Mouse (Mus musculus) MEL (cell line): ENCODE measurements around the gene Sparc. TPM values are rescaled to one million over a fixed set of nuclear protein-coding genes. Genes with fewer than 3 reads are reported as not detected.
A peak's percentile ranks its signal among the peaks of the same experiment; 100 is the strongest.

Experiments used
- DNase-seq: peaks from one replicate; pipeline ENCODE4 v3.0.0; 2011; ENCODE audit warnings: low read depth, low spot score
- H3K27ac ChIP-seq: 2 replicates; pipeline ENCODE4 v1.5.1; 2012; ENCODE audit warnings: low read depth, mild to moderate bottlenecking, control low read depth, low read length, moderate library complexity; ENCODE audit not compliant: control insufficient read depth
- H3K27me3 ChIP-seq, 2 experiments: fragments of 150-350 bp in 1 of 2; sonication (generic) in 1 of 2; 2 replicates each; pipeline ENCODE4 v1.6.1; 2012; ENCODE audit warnings: low read length in 2 of 2, mild to moderate bottlenecking in 2 of 2, improper control_type of control experiment in 1 of 2, moderate library complexity in 1 of 2; ENCODE audit not compliant: insufficient read depth in 2 of 2, control insufficient read depth in 1 of 2
- H3K36me3 ChIP-seq, 2 experiments: 2 replicates each; pipeline ENCODE4 v1.6.1; 2012 to 2014; ENCODE audit warnings: low read length in 2 of 2, improper control_type of control experiment in 1 of 2, inconsistent platforms in 1 of 2, mild to moderate bottlenecking in 1 of 2; ENCODE audit not compliant: insufficient read depth in 2 of 2, control insufficient read depth in 1 of 2
- H3K4me1 ChIP-seq, 2 experiments: fragments of 150-350 bp in 1 of 2; sonication (generic) in 1 of 2; 2 replicates each; pipeline ENCODE4 v1.6.1; 2012; ENCODE audit warnings: low read length in 2 of 2, improper control_type of control experiment in 1 of 2, mild to moderate bottlenecking in 1 of 2; ENCODE audit not compliant: insufficient read depth in 2 of 2, control insufficient read depth in 1 of 2
- H3K4me3 ChIP-seq, 2 experiments: fragments of 150-350 bp in 1 of 2; sonication (generic) in 1 of 2; 2 replicates each; pipeline ENCODE4 v1.5.1; 2012; ENCODE audit warnings: low read depth in 2 of 2, low read length in 2 of 2, mild to moderate bottlenecking in 2 of 2, moderate library complexity in 2 of 2, control low read depth in 1 of 2, improper control_type of control experiment in 1 of 2; ENCODE audit not compliant: control insufficient read depth in 1 of 2, insufficient read depth in 1 of 2
- H3K79me2 ChIP-seq: 2 replicates; pipeline ENCODE4 v1.6.1; 2012; ENCODE audit warnings: mild to moderate bottlenecking, low read length, moderate library complexity; ENCODE audit not compliant: control insufficient read depth, poor library complexity, insufficient read depth
- H3K9ac ChIP-seq: 2 replicates; pipeline ENCODE4 v1.6.1; 2012; ENCODE audit warnings: low read depth, mild to moderate bottlenecking, control low read depth, low read length, moderate library complexity; ENCODE audit not compliant: control insufficient read depth, poor library complexity, severe bottlenecking
- H3K9me3 ChIP-seq: fragments of 150-350 bp; sonication (generic); replicated peaks from 2 replicates; pipeline ENCODE4 v1.6.1; 2012; ENCODE audit warnings: mild to moderate bottlenecking, low read length, improper control_type of control experiment, moderate library complexity; ENCODE audit not compliant: insufficient read depth
- BHLHE40 ChIP-seq: IDR thresholded peaks from 2 replicates; pipeline ENCODE4 v1.6.1; 2012; ENCODE audit warnings: low read depth, mild to moderate bottlenecking, inconsistent platforms, low read length, improper control_type of control experiment, borderline replicate concordance
- CHD2 ChIP-seq: IDR thresholded peaks from 2 replicates; pipeline ENCODE4 v1.6.1; 2011; ENCODE audit warnings: low read length, improper control_type of control experiment
- CTCF ChIP-seq, 3 experiments: IDR thresholded peaks in 2 of 3; conservative IDR thresholded peaks in 1 of 3; 2 replicates each; pipeline ENCODE4 v1.5.1; 2011 to 2012; ENCODE audit warnings: low read length in 3 of 3, low read depth in 2 of 3, mild to moderate bottlenecking in 2 of 3, improper control_type of control experiment in 1 of 3, inconsistent platforms in 1 of 3, mixed read lengths in 1 of 3, moderate library complexity in 1 of 3; ENCODE audit not compliant: control insufficient read depth in 1 of 3, insufficient read depth in 1 of 3, poor library complexity in 1 of 3, severe bottlenecking in 1 of 3
- E2F4 ChIP-seq: IDR thresholded peaks from 2 replicates; pipeline ENCODE4 v1.6.1; 2011; ENCODE audit warnings: low read depth, low read length, improper control_type of control experiment, borderline replicate concordance
- ELF1 ChIP-seq: IDR thresholded peaks from 2 replicates; pipeline ENCODE4 v1.6.1; 2014; ENCODE audit warnings: low read depth, mild to moderate bottlenecking, inconsistent platforms, low read length, improper control_type of control experiment, moderate library complexity
- ETS1 ChIP-seq: IDR thresholded peaks from 2 replicates; pipeline ENCODE4 v1.6.1; 2012; ENCODE audit warnings: low read depth, mild to moderate bottlenecking, inconsistent platforms, low read length, improper control_type of control experiment, moderate library complexity
- GABPA ChIP-seq: IDR thresholded peaks from 2 replicates; pipeline ENCODE4 v1.6.1; 2012; ENCODE audit warnings: low read depth, mild to moderate bottlenecking, inconsistent platforms, low read length, improper control_type of control experiment, moderate library complexity
- GATA1 ChIP-seq: IDR thresholded peaks from 2 replicates; pipeline ENCODE4 v1.6.1; 2011; ENCODE audit warnings: low read depth, low read length, improper control_type of control experiment
- HCFC1 ChIP-seq: IDR thresholded peaks from 2 replicates; pipeline ENCODE4 v1.6.1; 2012; ENCODE audit warnings: low read depth, mild to moderate bottlenecking, inconsistent platforms, low read length, improper control_type of control experiment, moderate library complexity
- JUND ChIP-seq: IDR thresholded peaks from 2 replicates; pipeline ENCODE4 v1.6.1; 2011; ENCODE audit warnings: low read depth, mild to moderate bottlenecking, improper control_type of control experiment, low read length
- KAT2A ChIP-seq: conservative IDR thresholded peaks from 2 replicates; pipeline ENCODE4 v1.6.1; 2012; ENCODE audit warnings: low read depth, low read length, improper control_type of control experiment, inconsistent platforms
- MAZ ChIP-seq: IDR thresholded peaks from 2 replicates; pipeline ENCODE4 v1.6.1; 2012; ENCODE audit warnings: low read depth, mild to moderate bottlenecking, inconsistent platforms, low read length, improper control_type of control experiment
- MEF2A ChIP-seq: IDR thresholded peaks from 2 replicates; pipeline ENCODE4 v1.6.1; 2014; ENCODE audit warnings: low read depth, mild to moderate bottlenecking, inconsistent platforms, low read length, improper control_type of control experiment; ENCODE audit not compliant: poor library complexity, insufficient replicate concordance, severe bottlenecking; ENCODE audit errors: extremely low read depth
- MXI1 ChIP-seq: IDR thresholded peaks from 2 replicates; pipeline ENCODE4 v1.6.1; 2011; ENCODE audit warnings: mild to moderate bottlenecking, low read depth, low read length, improper control_type of control experiment
- MYB ChIP-seq: IDR thresholded peaks from 2 replicates; pipeline ENCODE4 v1.6.1; 2011; ENCODE audit warnings: mild to moderate bottlenecking, low read depth, low read length, improper control_type of control experiment
- MYC ChIP-seq: IDR thresholded peaks from 2 replicates; pipeline ENCODE4 v1.6.1; 2011; ENCODE audit warnings: low read depth, mild to moderate bottlenecking, low read length, improper control_type of control experiment, moderate library complexity
- NRF1 ChIP-seq: IDR thresholded peaks from 2 replicates; pipeline ENCODE4 v1.6.1; 2014; ENCODE audit warnings: low read depth, mild to moderate bottlenecking, inconsistent platforms, low read length, improper control_type of control experiment, moderate library complexity; ENCODE audit not compliant: poor library complexity, insufficient read depth, severe bottlenecking
- POLR2A ChIP-seq, 2 experiments: IDR thresholded peaks; 2 replicates each; pipeline ENCODE4 v1.6.1; 2011 to 2012; ENCODE audit warnings: low read length in 2 of 2, mild to moderate bottlenecking in 2 of 2, control low read depth in 1 of 2, improper control_type of control experiment in 1 of 2, low read depth in 1 of 2, moderate library complexity in 1 of 2; ENCODE audit not compliant: control insufficient read depth in 1 of 2, insufficient read depth in 1 of 2, poor library complexity in 1 of 2
- POLR2AphosphoS2 ChIP-seq: IDR thresholded peaks from 2 replicates; pipeline ENCODE4 v1.6.1; 2011; ENCODE audit warnings: low read length, improper control_type of control experiment
- POLR2AphosphoS5 ChIP-seq: IDR thresholded peaks from 2 replicates; pipeline ENCODE4 v1.6.1; 2012; ENCODE audit warnings: low read depth, borderline replicate concordance, mild to moderate bottlenecking, inconsistent platforms, low read length, moderate library complexity, mixed read lengths
- RAD21 ChIP-seq: IDR thresholded peaks from 2 replicates; pipeline ENCODE4 v1.6.1; 2011; ENCODE audit warnings: mild to moderate bottlenecking, low read depth, low read length, improper control_type of control experiment
- RCOR1 ChIP-seq: IDR thresholded peaks from 2 replicates; pipeline ENCODE4 v1.6.1; 2012; ENCODE audit warnings: low read depth, mild to moderate bottlenecking, inconsistent platforms, low read length, improper control_type of control experiment
- SIN3A ChIP-seq: IDR thresholded peaks from 2 replicates; pipeline ENCODE4 v1.6.1; 2012; ENCODE audit warnings: low read length, improper control_type of control experiment, inconsistent platforms
- SMC3 ChIP-seq: IDR thresholded peaks from 2 replicates; pipeline ENCODE4 v1.6.1; 2011; ENCODE audit warnings: low read depth, low read length, improper control_type of control experiment
- TAL1 ChIP-seq: IDR thresholded peaks from 2 replicates; pipeline ENCODE4 v1.6.1; 2012; ENCODE audit warnings: mild to moderate bottlenecking, inconsistent platforms, low read length, moderate library complexity, mixed read lengths
- TCF12 ChIP-seq: IDR thresholded peaks from 2 replicates; pipeline ENCODE4 v1.6.1; 2014; ENCODE audit warnings: low read depth, mild to moderate bottlenecking, inconsistent platforms, low read length, improper control_type of control experiment, moderate library complexity
- UBTF ChIP-seq: IDR thresholded peaks from 2 replicates; pipeline ENCODE4 v1.6.1; 2012; ENCODE audit warnings: low read depth, mild to moderate bottlenecking, inconsistent platforms, low read length, improper control_type of control experiment, moderate library complexity, borderline replicate concordance; ENCODE audit not compliant: insufficient read depth
- ZC3H11A ChIP-seq: IDR thresholded peaks from 2 replicates; pipeline ENCODE4 v1.6.1; 2012; ENCODE audit warnings: low read depth, mild to moderate bottlenecking, inconsistent platforms, low read length, improper control_type of control experiment
- ZKSCAN1 ChIP-seq: IDR thresholded peaks from 2 replicates; pipeline ENCODE4 v1.6.1; 2012; ENCODE audit warnings: low read depth, mild to moderate bottlenecking, inconsistent platforms, low read length, improper control_type of control experiment, moderate library complexity
- ZNF384 ChIP-seq: IDR thresholded peaks from 2 replicates; pipeline ENCODE4 v1.6.1; 2012; ENCODE audit warnings: low read depth, mild to moderate bottlenecking, inconsistent platforms, low read length, improper control_type of control experiment
- polyA plus RNA-seq, 2 experiments: library from polyadenylated mRNA; stranded (reverse) in 1 of 2; unstranded in 1 of 2; fragments of >175 nt in 1 of 2; fragments of >200 nt in 1 of 2; gene quantifications; 2 replicates each; pipeline versions ENCODE4 v1.2.1 to v1.2.4; 2012; ENCODE audit warnings: low replicate concordance in 2 of 2, low read depth in 1 of 2; ENCODE audit not compliant: insufficient read length in 2 of 2, insufficient read depth in 1 of 2, missing spikeins in 1 of 2
- total RNA-seq: library from RNA; depleted of rRNA; stranded (reverse); fragments of 300-350 nt; gene quantifications from 2 replicates; pipeline ENCODE4 v1.2.3, GENCODE M21; 2012

Gene Sparc
- total and polyA plus RNA-seq, 3 experiments = not detected

GRCm38 (mm10) chr11:55469923-55470691 lies 47.1 kb upstream of the Sparc start (continued):
- 0 out of 2 replicates have a peak, but pooled peaks have one; percentile 4 for TF ChIP-seq RCOR1
- TF ChIP-seq MAZ = no peak
- peak; percentile 45; the same call in 1 of the 2 replicates for TF ChIP-seq MYC
- TF ChIP-seq NRF1 = no peak
- no peak for TF ChIP-seq UBTF
- TF ChIP-seq SMC3 = no peak
- no peak for TF ChIP-seq JUND
- TF ChIP-seq MYB = no peak
- TF ChIP-seq MEF2A = no peak
- peak; percentile 49; the same call in 1 of the 2 replicates for TF ChIP-seq E2F4
- no peak for TF ChIP-seq GABPA
- no peak for TF ChIP-seq CHD2
- peak; percentile 36 for TF ChIP-seq POLR2AphosphoS2

GRCm38 (mm10) chr11:55469048-55469843 lies 46.3 kb upstream of the Sparc start, which contains the start of gene G3bp1:
Gene G3bp1 (plus strand): TSS chr11:55469685.
- Histone ChIP-seq H3K27me3 (no peaks in the 10 kb centered on the region), H3K36me3 (peaks cover 19 to 34% of the 10 kb centered on the region in 2 experiments), H3K9ac (peak within 1 kb of the TSS; percentile 92), H3K79me2 (peaks cover 57% of the 10 kb centered on the region), H3K27ac (peak within 1 kb of the TSS; percentile 95), H3K9me3 (no peaks in the 10 kb centered on the region), H3K4me1 (peaks cover 5 to 20% of the 10 kb centered on the region in 2 experiments), H3K4me3 (peak within 1 kb of the TSS; percentile 63 to 75)
- peak; percentile 100 for DNase-seq
- TF ChIP-seq MXI1 = peak; percentile 96
- peak; percentile 51; the same call in 1 of the 2 replicates for TF ChIP-seq NRF1
- no peak for TF ChIP-seq ZC3H11A
- peak; percentile 89 for TF ChIP-seq POLR2AphosphoS2
- TF ChIP-seq POLR2AphosphoS5 = peak; percentile 98
- TF ChIP-seq SIN3A = peak; percentile 79
- TF ChIP-seq TAL1 = no peak
- 0 out of 2 replicates have a peak, but pooled peaks have one; percentile 21 for TF ChIP-seq BHLHE40
- TF ChIP-seq MYB = no peak
- TF ChIP-seq TCF12 = peak; percentile 76
- TF ChIP-seq GABPA = no peak
- TF ChIP-seq CTCF (IDR thresholded peaks at IDR 0.05 in 2 of 3, conservative IDR thresholded peaks at IDR 0.05 in 1 of 3; ENCODE audit: control insufficient read depth in 1 of 3, insufficient read depth in 1 of 3, low read depth in 2 of 3, low read length in 3 of 3, poor library complexity in 1 of 3, severe bottlenecking in 1 of 3) = no peak
- peak; percentile 92 for TF ChIP-seq MYC
- no peak for TF ChIP-seq ZKSCAN1
- peak; percentile 88 to 99 for TF ChIP-seq POLR2A (IDR thresholded peaks at IDR 0.05; ENCODE audit: control insufficient read depth in 1 of 2, insufficient read depth in 1 of 2, low read depth in 1 of 2, low read length in 2 of 2, poor library complexity in 1 of 2)
- peak; percentile 43; the same call in 1 of the 2 replicates for TF ChIP-seq ETS1
- TF ChIP-seq ZNF384 = 0 out of 2 replicates have a peak, but pooled peaks have one; percentile 5
- TF ChIP-seq ELF1 = peak; percentile 78; the same call in 1 of the 2 replicates
- TF ChIP-seq KAT2A = peak; percentile 90
- no peak for TF ChIP-seq SMC3
- no peak for TF ChIP-seq GATA1
- peak; percentile 59; the same call in 1 of the 2 replicates for TF ChIP-seq E2F4
- TF ChIP-seq RCOR1 = 0 out of 2 replicates have a peak, but pooled peaks have one; percentile 21
- peak; percentile 85 for TF ChIP-seq HCFC1
- TF ChIP-seq RAD21 = no peak
